Mouse (Mus musculus): ENCODE measurements around the gene Gcn1l1. TPM values are rescaled to one million over a fixed set of nuclear protein-coding genes. Genes with fewer than 3 reads are reported as not detected.

Gene Gcn1l1
- polyA plus RNA-seq, 1 experiment: 51.7 TPM

DNA sequence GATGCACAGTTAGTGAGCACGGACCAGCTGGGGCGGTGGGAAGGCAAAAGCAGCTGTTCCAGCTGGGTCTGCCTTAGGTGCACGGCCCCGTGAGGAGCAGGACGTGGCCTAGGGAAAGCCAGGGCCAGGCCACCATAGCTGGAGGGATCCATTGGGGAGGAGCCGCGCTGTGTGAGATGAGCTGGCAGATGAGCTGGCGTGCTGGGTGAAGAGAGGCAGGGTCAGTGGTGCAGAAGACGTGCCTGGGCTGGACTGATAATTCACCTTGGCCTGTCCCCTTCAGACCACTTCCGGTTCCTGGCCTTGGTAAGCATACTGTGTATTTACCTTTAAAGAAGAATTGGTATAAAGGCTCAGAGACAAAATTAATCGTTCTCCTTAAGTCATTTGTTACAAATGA is 46.5 kb downstream of the Gcn1l1 start:
- no peak for DNase-seq (ENCODE audit: low read depth)

DNA sequence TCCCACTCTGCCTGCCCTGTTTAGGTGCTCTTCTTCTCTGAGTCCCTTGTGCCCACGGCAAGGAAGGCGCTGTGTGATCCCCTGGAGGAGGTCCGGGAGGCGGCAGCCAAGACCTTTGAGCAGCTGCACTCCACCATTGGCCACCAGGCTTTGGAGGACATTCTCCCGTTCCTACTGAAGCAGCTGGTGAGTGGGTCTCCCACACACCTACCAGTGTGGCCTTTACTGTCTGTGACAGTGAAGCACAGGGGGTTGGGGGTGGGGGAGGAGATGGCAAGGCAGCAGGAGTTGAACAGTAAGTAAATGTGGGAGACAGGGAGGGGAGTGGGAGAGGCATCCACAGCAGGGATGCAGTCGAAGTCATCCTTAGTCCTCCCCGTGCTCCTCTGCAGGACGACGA is 48.3 kb downstream of the Gcn1l1 start:
- DNase-seq (ENCODE audit: low read depth): no peak

DNA sequence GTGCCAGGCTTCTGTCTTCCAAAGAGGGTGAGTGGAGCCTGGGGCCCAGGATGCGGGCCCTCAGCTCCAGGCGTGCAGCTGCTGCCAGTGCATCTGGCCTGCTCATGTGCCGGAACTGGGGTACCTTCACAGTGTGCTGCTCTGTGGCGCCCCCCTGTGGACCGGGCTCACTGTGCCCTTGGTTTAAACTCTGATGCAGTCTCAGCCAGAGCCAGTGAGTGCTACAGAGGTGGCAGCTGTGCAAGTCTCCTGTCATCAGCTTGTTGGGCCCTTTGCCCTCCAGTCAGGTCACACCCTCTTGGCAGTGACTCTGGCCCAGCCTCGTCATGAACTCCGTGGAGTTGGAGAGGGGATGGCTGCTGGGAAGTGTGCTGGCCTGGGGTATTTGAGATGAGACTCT is 49.9 kb downstream of the Gcn1l1 start:
- DNase-seq (ENCODE audit: low read depth): no peak

GRCm38 (mm10) chr5:115619690-115620089 is 54.6 kb downstream of the Gcn1l1 start:
- DNase-seq (ENCODE audit: low read depth): no peak

DNA sequence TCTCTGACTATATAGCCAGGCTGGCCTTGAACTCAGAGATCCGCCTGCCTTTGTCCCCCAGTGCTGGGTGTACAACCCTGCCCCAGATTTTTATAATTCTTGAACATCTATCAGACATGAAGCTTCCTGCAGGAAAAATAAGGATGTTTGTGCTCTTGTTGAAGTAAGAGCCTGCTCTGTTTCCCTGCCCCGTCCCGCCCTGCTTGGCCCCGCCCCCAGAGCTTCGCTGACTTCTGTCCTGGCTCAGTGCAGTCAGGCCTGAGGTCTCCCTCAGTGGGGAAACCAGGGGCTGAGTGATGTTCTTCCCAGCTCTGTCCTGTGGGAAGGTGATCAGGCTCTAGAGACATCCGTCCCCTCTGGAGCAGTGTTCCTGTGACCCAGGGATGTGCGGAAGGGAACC is 57.6 kb downstream of the Gcn1l1 start:
- DNase-seq (ENCODE audit: low read depth): no peak

DNA sequence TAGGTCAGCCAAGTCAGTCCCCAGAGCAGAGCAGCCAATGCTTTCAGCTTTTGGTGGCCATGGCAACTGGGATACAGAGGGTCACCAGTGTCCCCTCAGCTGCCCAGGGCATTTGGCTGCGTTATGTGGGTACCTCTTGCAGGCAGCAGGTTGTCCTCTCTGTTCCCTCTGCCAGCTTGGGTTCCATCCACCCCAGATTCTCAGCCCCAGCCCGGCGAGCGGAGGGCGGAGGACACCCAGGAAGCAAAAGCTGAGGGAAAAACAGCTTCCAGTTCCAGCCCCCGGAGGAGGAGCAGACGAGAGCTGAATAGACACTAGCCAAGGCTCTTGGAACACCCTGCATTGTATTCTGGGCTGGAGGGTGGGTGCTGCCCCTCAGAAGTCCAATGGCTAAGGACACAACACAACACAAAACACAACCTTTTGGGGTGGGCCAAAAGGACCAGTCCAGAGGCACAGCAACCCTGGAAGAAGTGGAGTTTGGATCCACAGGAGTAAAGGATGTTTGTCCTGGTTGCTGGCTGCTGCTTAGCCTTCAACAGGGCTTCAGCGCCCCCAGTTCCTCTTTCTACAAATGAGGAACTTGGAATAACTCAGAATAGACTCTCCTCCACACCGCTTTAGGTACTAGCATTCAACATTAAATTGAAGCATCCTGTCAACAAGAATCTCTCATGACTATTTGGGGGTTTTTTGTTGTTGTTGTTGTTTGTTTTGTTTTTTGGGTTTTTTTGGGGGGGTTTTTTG is 58.8 kb downstream of the Gcn1l1 start:
- DNase-seq (ENCODE audit: low read depth): no peak

GRCm38 (mm10) chr5:115626237-115626886 is 61.3 kb downstream of the Gcn1l1 start:
- no peak for DNase-seq (ENCODE audit: low read depth)

GRCm38 (mm10) chr5:115628083-115628482 is 63.0 kb downstream of the Gcn1l1 start:
- no peak for DNase-seq (ENCODE audit: low read depth)

DNA sequence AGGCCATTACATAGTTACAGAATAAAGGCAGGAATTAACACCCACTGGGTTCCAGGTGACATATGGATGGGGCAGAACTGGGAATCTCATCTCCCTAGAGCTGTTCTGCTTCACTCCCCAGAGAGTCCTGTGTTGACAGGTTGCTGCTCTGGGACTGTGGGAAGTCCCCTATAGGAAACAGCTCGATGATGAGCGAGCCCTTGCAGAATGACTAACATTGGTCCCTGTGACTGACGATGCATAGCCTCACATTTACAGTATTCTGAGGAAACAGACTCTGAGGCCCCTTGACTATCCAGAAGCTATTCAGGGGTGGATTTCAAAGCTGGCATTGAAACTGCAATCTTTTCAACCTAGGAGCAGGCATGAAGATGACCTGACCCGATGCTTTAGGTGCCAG is 64.6 kb downstream of the Gcn1l1 start:
- no peak for DNase-seq (ENCODE audit: low read depth)

DNA sequence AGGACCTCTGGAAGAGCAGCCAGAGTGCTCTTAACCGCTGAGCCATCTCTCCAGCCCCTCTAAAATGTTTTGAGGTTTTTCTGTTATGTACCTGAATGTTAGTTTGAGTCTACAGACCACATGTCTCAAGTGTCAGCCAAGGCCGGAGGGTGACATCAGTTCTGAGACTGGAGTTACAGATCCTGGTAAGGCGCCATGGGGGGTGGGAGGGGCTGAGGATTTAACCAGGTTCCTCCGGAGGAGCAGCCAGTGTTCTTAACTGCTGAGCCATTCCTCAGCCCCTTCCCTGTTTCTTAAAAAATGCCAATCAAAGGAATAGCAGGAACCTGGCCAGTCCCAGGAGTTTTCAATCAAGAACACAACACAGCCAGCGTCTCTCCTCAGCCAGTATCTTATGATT is 65.2 kb downstream of the Gcn1l1 start:
- no peak for DNase-seq (ENCODE audit: low read depth)

GRCm38 (mm10) chr5:115631505-115632357 is 66.7 kb downstream of the Gcn1l1 start, which contains the start of gene Rab35:
TSS of gene Rab35 (plus strand) at chr5:115631908.
- no peak for DNase-seq (ENCODE audit: low read depth)

GRCm38 (mm10) chr5:115632358-115632714 is 67.3 kb downstream of the Gcn1l1 start:
- no peak for DNase-seq (ENCODE audit: low read depth)

DNA sequence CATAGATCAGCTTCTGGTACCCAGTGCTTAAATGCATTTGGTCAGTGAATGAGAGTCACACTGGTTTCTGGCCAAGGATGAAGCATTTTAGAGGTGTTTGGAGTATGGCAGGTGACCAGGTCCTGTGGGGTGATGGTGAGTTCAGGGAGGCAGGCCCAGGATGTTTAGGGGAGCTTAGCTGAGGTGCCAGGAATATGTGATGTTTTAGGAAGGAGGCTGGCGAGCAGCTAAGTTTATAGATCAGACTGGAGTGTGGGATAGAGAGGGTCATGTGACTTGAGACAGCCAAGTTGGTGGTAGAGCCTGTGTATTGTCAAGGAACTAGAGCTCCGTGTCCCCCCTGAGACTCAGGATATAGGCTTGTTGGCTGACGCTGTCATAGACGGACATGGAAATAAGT is 68.0 kb downstream of the Gcn1l1 start:
- no peak for DNase-seq (ENCODE audit: low read depth)

- no peak for DNase-seq (ENCODE audit: low read depth)
Observed at GRCm38 (mm10) chr5:115634046-115634445, 69.0 kb downstream of the Gcn1l1 start.

DNA sequence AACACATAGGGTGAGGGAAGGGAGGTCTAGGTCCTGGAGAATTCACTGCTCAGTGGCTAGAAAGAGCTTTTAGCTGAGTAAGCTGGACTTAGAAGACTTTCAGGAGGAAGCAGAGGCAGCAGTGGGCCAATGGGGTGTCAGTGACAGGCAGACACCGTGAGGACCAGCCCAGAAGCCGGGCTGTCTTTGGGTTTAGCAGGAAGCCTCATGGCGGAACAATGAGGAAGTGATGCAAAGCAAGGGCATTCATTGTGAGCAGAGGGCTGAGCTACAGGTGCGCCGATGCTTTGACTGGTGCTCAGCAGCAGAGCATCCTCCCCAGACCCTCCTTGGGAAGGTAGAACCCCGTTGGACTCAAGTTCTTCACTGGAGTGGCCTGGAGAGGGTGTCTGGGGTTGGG is 70.5 kb downstream of the Gcn1l1 start:
- DNase-seq (ENCODE audit: low read depth): no peak

DNA sequence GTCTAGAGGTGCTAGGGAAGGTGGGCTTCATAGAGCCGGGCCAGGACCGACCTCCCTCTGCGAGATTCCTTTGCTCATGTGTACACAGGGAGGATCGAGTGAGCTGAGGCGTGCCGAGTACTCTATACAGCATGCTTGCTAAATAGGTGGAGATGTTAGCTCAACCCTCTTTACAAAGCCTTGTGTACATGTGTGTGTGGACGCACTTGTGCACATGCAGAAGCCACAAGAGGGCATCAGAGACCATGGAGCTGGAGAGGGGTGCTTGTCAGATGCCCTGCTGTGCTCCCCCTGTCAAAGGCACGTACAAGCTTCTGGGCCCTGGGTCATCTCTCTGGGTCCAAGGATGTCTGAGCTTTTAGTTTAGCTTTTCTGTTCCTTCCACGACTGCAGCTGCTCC is 79.1 kb downstream of the Gcn1l1 start:
- DNase-seq (ENCODE audit: low read depth): no peak

GRCm38 (mm10) chr5:115648876-115649275 is 83.8 kb downstream of the Gcn1l1 start:
- DNase-seq (ENCODE audit: low read depth): no peak

DNA sequence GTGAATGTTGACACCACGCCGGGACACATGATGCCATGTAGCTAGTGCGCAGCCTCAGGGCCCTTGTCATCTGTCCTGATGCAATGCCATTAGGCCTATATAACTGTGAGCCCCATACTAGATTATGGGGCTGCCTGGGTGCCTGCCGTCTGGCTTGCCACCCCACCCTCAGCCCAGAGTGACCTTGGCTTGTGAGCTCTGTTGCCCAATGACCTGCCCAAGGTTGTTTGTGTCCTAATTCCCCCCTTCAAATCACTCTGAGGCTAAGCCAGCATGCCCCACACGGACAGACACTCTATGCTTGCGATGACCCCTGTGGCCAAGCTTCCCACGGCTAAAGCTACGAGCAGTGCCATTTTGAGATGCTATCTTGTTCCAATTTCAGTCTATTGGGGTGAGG is 84.6 kb downstream of the Gcn1l1 start:
- no peak for DNase-seq (ENCODE audit: low read depth)

GRCm38 (mm10) chr5:115650885-115651284 is 85.8 kb downstream of the Gcn1l1 start:
- no peak for DNase-seq (ENCODE audit: low read depth)

DNA sequence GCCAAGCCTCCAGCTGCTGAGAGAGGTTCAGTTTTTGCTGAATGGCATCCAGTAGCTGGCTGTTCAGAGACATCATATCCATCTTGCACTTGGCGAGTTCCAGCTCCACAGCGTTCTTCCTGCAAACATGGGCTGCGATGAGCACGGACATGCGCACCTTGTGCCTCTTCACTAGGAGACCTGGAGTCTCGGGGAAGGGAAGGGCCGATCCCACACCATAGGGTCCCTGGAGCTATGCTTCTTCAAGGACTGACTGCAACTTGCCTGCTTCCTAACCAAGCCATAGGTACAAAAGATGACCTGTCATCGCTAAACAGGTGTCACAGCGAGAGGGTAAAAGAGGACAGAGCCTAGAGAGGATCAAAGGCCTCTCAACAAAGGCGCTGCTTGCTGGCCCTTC is 86.8 kb downstream of the Gcn1l1 start:
- no peak for DNase-seq (ENCODE audit: low read depth)

DNA sequence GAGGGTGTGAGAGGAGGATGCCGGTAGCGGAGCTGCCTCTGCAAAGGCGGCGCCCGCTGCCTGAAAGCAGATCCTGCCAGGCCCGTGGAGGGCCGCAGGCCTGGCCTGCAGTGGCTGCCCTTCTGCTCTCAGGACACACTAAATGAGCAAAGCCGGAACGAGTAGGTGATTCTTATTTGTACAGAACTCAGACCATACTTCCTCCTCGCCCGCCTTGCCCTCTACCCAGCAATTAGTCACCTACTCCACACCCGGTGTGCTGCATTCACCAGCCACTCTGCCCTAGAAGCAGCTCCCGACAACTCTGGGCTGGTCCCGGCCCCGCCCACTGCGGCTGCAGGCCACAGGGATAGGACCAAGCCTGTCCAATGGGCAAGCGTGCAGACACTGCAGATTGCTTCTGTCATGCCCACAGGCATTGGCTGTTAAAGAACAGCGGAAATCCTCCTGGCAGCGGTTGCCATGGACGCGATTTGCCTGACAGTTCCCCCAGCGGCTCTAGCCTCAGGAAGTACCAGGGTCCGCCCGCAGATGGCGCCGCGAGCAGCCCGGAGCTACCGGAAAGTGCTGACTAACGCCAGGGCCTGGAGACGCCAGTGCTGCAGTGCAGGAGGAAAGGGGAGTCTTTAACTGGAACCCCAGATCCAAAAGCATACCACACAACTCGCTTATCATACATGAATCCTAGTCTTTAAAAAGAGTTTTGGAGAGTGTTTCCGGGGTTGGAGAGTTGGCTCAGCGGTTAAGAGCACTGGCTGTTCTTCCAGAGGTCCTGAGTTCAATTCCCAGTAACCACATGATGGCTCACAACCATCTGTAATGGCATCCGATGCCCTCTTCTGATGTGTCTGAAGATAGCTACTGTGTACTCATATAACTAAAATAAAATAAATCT is 87.9 kb downstream of the Gcn1l1 start:
- DNase-seq (ENCODE audit: low read depth): peak; percentile 77

- DNase-seq (ENCODE audit: low read depth): no peak
Observed at GRCm38 (mm10) chr5:115653776-115654175, 88.7 kb downstream of the Gcn1l1 start.

Data from gonadal fat pad, adult 2 months (tissue).